Mouse (Mus musculus) intestine, embryonic 16.5 days (tissue): ENCODE measurements at regions not wholly inside any gene's neighbourhood (a gene's known extent, or its start where the extent isn't known, plus 50 kb on each side); places are given as distances from the start of the nearest gene placed in this dataset.

ENCODE experiments used
- ATAC-seq: fragments of 200-750 bp; cut with Nextera tagmentation; 2 replicates; pipeline ENCODE4 v1.8.0; 2017; ENCODE audit warnings: moderate TSS enrichment, moderate library complexity
- H3K27ac ChIP-seq: fragments of 300-500 bp; sonication (generic); 2 replicates; pipeline ENCODE4 v1.5.1; 2014; ENCODE audit warnings: mild to moderate bottlenecking, low read length
- H3K27me3 ChIP-seq: fragments of 300-500 bp; sonication (generic); replicated peaks from 2 replicates; pipeline ENCODE4 v1.6.1; 2014; ENCODE audit warnings: low read length, control low read depth, mixed read lengths; ENCODE audit not compliant: control insufficient read depth, insufficient read depth
- H3K36me3 ChIP-seq: fragments of 300-500 bp; sonication (generic); 2 replicates; pipeline ENCODE4 v1.6.1; 2014; ENCODE audit warnings: low read length, control low read depth; ENCODE audit not compliant: control insufficient read depth, insufficient read depth
- H3K4me1 ChIP-seq: fragments of 300-500 bp; sonication (generic); 2 replicates; pipeline ENCODE4 v1.6.1; 2014; ENCODE audit warnings: low read length, control low read depth, mixed read lengths; ENCODE audit not compliant: control insufficient read depth, insufficient read depth
- H3K4me2 ChIP-seq: fragments of 300-500 bp; sonication (generic); 2 replicates; pipeline ENCODE4 v1.6.1; 2014; ENCODE audit warnings: low read depth, low read length, control low read depth
- H3K4me3 ChIP-seq: fragments of 300-500 bp; sonication (generic); 2 replicates; pipeline ENCODE4 v1.5.1; 2014; ENCODE audit warnings: mild to moderate bottlenecking, low read length
- H3K9ac ChIP-seq: fragments of 300-500 bp; sonication (generic); 2 replicates; pipeline ENCODE4 v1.6.1; 2014; ENCODE audit warnings: low read depth, low read length
- H3K9me3 ChIP-seq: fragments of 300-500 bp; sonication (generic); 2 replicates; pipeline ENCODE4 v1.6.1; 2016; ENCODE audit warnings: low read length, control low read depth; ENCODE audit not compliant: control insufficient read depth
- WGBS: fragments of 180-500 bp; shearing (Covaris S2); extraction: QIAGEN DNeasy Blood & Tissue Kit; methylation state at CpG from one replicate; pipeline ENCODE4 v1.1.7; 2014; 5-methylcytosine and 5-hydroxymethylcytosine counted together

DNA sequence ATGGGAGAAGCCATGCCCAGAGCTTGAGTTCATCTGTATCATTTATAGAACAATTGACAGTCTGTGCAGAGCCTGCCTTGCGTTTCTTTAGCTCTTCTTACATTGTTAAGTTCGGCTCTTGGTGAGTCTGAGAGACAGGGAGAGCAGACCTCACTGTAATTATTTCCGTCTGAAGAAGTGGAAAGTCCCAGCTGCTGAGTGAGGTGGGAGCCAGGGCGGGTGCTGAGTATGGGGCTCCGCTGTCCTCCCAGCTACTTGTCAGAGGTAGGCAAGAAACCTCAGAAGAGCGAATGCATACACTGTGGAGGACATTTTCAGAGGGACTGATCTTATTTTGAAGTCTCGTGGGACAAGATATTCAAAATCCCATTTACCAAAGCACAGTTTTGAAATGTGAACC lies 172.9 kb downstream of the Vrk1 start:
- Histone ChIP-seq H3K4me3 (no peak overlapping the region), H3K27ac (no peak overlapping the region), H3K36me3 (no peaks in the 10 kb centered on the region), H3K9ac (no peak overlapping the region), H3K4me2 (no peak overlapping the region), H3K27me3 (no peaks in the 10 kb centered on the region), H3K9me3 (no peaks in the 10 kb centered on the region), H3K4me1 (no peaks in the 10 kb centered on the region)
- no peak for ATAC-seq
- WGBS: 79% methylated on average over 7 of the region's 7 CpGs

GRCm38 (mm10) chr12:106183973-106184372 lies 173.9 kb downstream of the Vrk1 start:
- H3K4me1 ChIP-seq: no peaks in the 10 kb centered on the region
- no peaks in the 10 kb centered on the region for H3K27me3 ChIP-seq
- no peaks in the 10 kb centered on the region for H3K36me3 ChIP-seq
- H3K9me3 ChIP-seq: no peaks in the 10 kb centered on the region
- H3K9ac ChIP-seq: no peak overlapping the region
- H3K27ac ChIP-seq: no peak overlapping the region
- H3K4me2 ChIP-seq: no peak overlapping the region
- no peak for ATAC-seq
- 55% methylated on average over 5 of the region's 5 CpGs for WGBS
- H3K4me3 ChIP-seq: no peak overlapping the region

- Histone ChIP-seq H3K4me2 (no peak overlapping the region), H3K4me3 (no peak overlapping the region), H3K27me3 (no peaks in the 10 kb centered on the region), H3K9ac (no peak overlapping the region), H3K9me3 (no peaks in the 10 kb centered on the region), H3K27ac (no peak overlapping the region), H3K36me3 (no peaks in the 10 kb centered on the region), H3K4me1 (no peaks in the 10 kb centered on the region)
- WGBS: 65% methylated on average over 18 of the region's 18 CpGs
- ATAC-seq: no peak
Observed at GRCm38 (mm10) chr12:106185398-106186077, 175.5 kb downstream of the Vrk1 start.

GRCm38 (mm10) chr12:106186501-106186900 lies 176.5 kb downstream of the Vrk1 start:
- 89% methylated on average over 10 of the region's 10 CpGs for WGBS
- no peaks in the 10 kb centered on the region for H3K27me3 ChIP-seq
- no peaks in the 10 kb centered on the region for H3K36me3 ChIP-seq
- H3K4me3 ChIP-seq: no peak overlapping the region
- no peaks in the 10 kb centered on the region for H3K4me1 ChIP-seq
- no peak for ATAC-seq
- H3K4me2 ChIP-seq: no peak overlapping the region
- no peaks in the 10 kb centered on the region for H3K9me3 ChIP-seq
- H3K27ac ChIP-seq: no peak overlapping the region
- H3K9ac ChIP-seq: no peak overlapping the region

- H3K9ac ChIP-seq: no peak overlapping the region
- ATAC-seq: no peak
- H3K27me3 ChIP-seq: no peaks in the 10 kb centered on the region
- H3K36me3 ChIP-seq: no peaks in the 10 kb centered on the region
- H3K4me2 ChIP-seq: no peak overlapping the region
- H3K4me3 ChIP-seq: no peak overlapping the region
- no peaks in the 10 kb centered on the region for H3K9me3 ChIP-seq
- WGBS: 89% methylated on average over 7 of the region's 7 CpGs
- H3K27ac ChIP-seq: no peak overlapping the region
- H3K4me1 ChIP-seq: no peaks in the 10 kb centered on the region
Observed at GRCm38 (mm10) chr12:106191771-106192170, 181.7 kb downstream of the Vrk1 start.

GRCm38 (mm10) chr12:106199302-106199701 lies 189.3 kb downstream of the Vrk1 start:
- Histone ChIP-seq H3K4me2 (no peak overlapping the region), H3K27ac (no peak overlapping the region), H3K4me1 (no peaks in the 10 kb centered on the region), H3K36me3 (no peaks in the 10 kb centered on the region), H3K27me3 (no peaks in the 10 kb centered on the region), H3K9ac (no peak overlapping the region), H3K4me3 (no peak overlapping the region), H3K9me3 (no peaks in the 10 kb centered on the region)
- WGBS: 20% methylated on average over 4 of the region's 4 CpGs
- ATAC-seq: no peak

GRCm38 (mm10) chr12:106203526-106203925 lies 193.5 kb downstream of the Vrk1 start:
- no peak overlapping the region for H3K4me3 ChIP-seq
- no peak overlapping the region for H3K27ac ChIP-seq
- 83% methylated on average over 8 of the region's 8 CpGs for WGBS
- no peak for ATAC-seq
- no peaks in the 10 kb centered on the region for H3K9me3 ChIP-seq
- H3K27me3 ChIP-seq: no peaks in the 10 kb centered on the region
- H3K9ac ChIP-seq: no peak overlapping the region
- H3K36me3 ChIP-seq: no peaks in the 10 kb centered on the region
- H3K4me1 ChIP-seq: no peaks in the 10 kb centered on the region
- no peak overlapping the region for H3K4me2 ChIP-seq

GRCm38 (mm10) chr12:106210959-106211358 lies 200.9 kb downstream of the Vrk1 start:
- no peak overlapping the region for H3K27ac ChIP-seq
- H3K4me1 ChIP-seq: no peaks in the 10 kb centered on the region
- H3K4me3 ChIP-seq: no peak overlapping the region
- 74% methylated on average over 6 of the region's 6 CpGs for WGBS
- H3K36me3 ChIP-seq: no peaks in the 10 kb centered on the region
- H3K27me3 ChIP-seq: no peaks in the 10 kb centered on the region
- H3K9me3 ChIP-seq: no peaks in the 10 kb centered on the region
- no peak overlapping the region for H3K9ac ChIP-seq
- ATAC-seq: no peak
- no peak overlapping the region for H3K4me2 ChIP-seq

- Histone ChIP-seq H3K36me3 (no peaks in the 10 kb centered on the region), H3K27ac (no peak overlapping the region), H3K9me3 (no peaks in the 10 kb centered on the region), H3K27me3 (no peaks in the 10 kb centered on the region), H3K4me1 (no peaks in the 10 kb centered on the region), H3K4me2 (no peak overlapping the region), H3K9ac (no peak overlapping the region), H3K4me3 (no peak overlapping the region)
- whole genome bisulfite sequencing: 85% methylated on average over 8 of the region's 8 CpGs
- ATAC-seq: no peak
Observed at GRCm38 (mm10) chr12:106211488-106211887, 201.5 kb downstream of the Vrk1 start.

- Histone ChIP-seq H3K27me3 (no peaks in the 10 kb centered on the region), H3K4me1 (no peaks in the 10 kb centered on the region), H3K4me2 (no peak overlapping the region), H3K9me3 (no peaks in the 10 kb centered on the region), H3K4me3 (no peak overlapping the region), H3K9ac (no peak overlapping the region), H3K27ac (no peak overlapping the region), H3K36me3 (no peaks in the 10 kb centered on the region)
- no peak for ATAC-seq
- 81% methylated on average over 5 of the region's 5 CpGs for WGBS
Observed at GRCm38 (mm10) chr12:106212397-106212796, 202.4 kb downstream of the Vrk1 start.
